Mouse (Mus musculus) heart, postnatal 10 days (tissue): ENCODE data around the gene Ccdc149. TPM values are rescaled to one million over a fixed set of nuclear protein-coding genes. Genes with fewer than 3 reads are reported as not detected.

ENCODE experiments used
- DNase-seq, 2 experiments: peaks; one replicate each; pipeline ENCODE4 v3.0.0; 2021
- intact Hi-C: fragments of 180-260 bp; cut with DNase I; formaldehyde crosslinking; loops from one replicate; pipeline ENCODE4 v1.15.1; 2025
- total RNA-seq, 2 experiments: library from RNA; stranded (reverse); gene quantifications; 2 replicates each; pipeline ENCODE4 v1.2.3; 2021

Gene Ccdc149
- total RNA-seq, 2 experiments from 2014 or later, result 6.1 to 7.3 TPM

DNA sequence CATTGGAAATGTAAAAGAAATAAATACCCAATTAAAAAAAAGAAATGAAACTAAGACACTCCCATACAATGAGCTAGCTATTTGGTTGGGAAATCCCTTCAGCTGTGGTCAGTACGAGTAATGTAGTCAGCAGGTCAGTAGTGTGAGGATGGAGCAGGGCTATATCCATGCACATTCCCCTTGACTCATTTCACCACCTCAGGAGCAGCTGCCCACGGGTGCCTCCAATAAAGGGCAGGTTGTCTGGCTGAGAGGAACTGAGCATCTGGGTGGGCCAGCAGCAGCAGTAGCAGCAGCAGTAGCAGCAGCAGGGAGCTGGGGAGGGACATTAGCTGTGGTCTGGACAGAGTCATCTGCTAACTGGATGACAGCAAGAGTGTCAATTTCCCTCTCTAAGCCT, 85.3 kb downstream of the Ccdc149 start:
- intact Hi-C loops, result no loop called here
- DNase-seq, result no peak

DNA sequence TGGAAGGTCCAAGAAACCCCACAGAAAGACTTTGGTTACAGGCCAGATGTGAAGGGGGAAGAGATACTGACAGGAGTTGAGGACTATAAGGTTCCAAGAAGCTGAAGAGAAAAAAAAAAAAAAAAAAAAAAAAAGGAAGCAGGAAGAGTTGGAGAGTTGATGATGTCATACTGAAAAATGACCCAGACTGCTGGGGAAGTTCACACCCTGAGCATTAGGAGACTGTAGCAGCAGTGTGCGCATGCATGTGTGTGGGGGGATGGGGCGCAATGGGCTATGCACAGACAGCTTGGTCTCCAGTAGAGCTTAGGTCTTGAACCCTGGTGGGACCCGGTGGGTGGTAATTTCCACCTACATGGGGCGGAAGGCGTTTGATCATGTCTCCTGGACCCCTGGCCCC, 87.6 kb downstream of the Ccdc149 start:
- intact Hi-C loops, result no loop called here

DNA sequence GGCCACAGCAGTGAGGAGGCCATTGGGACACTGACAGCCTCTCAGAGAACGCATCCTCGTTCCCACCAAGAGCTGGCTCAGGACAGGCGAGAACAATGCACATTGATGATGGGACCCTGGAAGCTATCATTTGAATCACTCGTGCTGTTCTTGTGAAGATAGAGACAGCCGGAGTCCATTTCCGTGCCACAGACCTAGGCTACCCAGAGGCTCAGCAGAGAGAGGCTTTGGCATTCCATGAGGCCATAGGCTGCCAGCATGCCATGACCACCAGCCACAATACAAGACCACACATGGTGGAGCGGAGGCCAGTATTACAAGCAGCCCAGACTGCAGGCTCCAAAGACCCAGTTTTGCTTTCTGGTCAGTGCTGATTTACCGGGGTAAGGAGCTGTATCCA, 88.5 kb downstream of the Ccdc149 start:
- intact Hi-C loops, result no loop called here
- DNase-seq, result no peak

More for the DNA sequence above, 87.6 kb downstream of the Ccdc149 start:
- DNase-seq, result no peak

DNA sequence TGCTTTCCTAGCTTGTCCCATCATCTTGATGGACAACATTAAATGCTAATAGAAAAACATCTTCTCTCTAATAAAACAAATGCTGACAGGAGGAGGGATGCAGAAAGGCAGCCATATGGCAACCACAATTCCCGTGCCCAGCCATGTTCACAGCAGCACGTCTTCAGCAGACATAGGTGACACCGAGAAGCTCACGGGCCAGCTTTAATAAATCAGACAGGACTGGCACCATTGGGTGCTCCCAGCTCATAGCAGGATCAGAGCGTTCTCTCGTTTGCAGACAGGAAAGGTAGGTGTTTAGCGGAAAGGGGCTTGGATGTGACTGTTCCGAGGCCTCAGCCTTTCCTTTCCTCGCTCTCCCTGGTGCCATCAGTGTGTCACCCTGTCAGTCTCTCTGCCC, 95.5 kb downstream of the Ccdc149 start:
- intact Hi-C loops, result no loop called here
- DNase-seq, result no peak

DNA sequence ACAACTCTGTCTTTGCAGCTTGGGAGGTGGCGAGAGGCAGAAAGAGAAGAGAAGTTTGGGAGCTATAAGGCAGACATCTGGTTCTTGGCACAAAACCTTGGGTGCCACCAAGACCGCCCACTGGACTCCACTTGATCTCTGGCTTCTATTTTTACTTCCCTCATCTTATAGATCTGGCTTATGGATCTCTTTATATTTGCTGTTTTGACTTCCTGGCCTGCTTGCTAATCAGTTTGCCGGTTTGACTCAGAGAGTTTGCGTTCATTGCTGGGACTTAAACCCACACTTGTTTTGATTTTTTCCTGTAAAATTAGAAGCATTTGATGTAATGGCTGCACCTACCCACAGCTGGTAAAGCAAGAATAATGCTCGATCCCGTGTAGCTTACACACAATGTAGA, 100.4 kb downstream of the Ccdc149 start:
- DNase-seq, result no peak
- intact Hi-C loops, result no loop called here

DNA sequence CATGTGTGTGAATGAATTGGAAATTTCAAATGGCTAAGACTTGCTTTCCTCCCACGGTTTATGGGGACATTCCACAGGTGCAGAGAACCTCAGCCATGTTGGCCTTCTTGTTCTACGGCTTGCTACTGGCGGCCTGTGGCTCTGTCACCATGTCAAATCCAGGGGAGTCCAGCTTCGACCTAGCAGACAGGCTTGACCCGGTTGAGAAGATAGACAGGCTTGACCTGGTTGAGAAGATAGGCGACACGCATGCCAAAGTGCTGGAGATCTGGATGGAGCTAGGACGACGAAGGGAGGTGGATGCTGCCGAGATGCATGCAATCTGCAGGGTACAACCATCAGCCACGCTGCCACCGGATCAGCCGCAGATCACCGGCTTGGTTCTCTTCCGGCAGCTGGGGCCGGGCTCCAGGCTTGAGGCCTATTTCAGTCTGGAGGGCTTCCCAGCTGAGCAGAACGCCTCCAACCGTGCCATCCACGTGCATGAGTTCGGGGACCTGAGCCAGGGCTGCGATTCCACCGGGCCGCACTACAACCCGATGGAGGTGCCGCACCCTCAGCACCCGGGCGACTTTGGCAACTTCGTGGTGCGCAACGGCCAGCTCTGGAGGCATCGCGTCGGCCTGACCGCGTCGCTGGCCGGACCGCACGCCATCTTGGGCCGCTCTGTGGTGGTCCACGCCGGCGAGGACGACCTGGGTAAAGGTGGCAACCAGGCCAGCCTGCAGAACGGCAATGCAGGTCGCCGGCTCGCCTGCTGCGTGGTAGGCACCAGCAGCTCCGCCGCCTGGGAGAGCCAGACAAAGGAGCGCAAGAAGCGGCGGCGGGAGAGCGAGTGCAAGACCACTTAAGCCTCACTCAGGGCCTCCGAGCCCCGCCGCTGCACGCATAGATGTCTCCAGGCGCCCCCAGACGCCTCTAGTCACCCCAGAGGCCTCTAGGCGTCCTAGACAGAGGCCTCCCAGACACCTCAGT, 103.2 kb downstream of the Ccdc149 start:
- intact Hi-C loops, result no loop called here

DNA sequence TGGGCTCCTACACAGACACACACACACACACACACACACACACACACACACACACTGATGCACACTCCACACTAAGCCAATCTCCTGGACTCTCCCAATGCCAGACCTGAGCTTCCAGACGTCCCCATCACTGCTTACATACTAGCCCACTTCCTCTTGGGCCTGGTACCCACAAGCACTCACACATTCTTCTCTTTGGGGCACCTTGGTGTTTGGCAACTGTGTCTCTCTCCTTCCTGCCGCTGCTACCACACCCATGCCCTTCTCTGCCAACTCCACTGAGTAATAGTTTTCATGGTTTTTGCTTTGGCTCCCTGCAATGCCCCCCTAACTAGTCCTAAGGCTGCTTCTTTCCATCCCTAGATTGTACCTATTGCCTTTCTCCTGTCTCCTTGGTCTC, 104.7 kb downstream of the Ccdc149 start:
- intact Hi-C loops, result no loop called here
- DNase-seq, result no peak

More for the DNA sequence above, 103.2 kb downstream of the Ccdc149 start:
- peak; percentile 31 to 42 for DNase-seq

DNA sequence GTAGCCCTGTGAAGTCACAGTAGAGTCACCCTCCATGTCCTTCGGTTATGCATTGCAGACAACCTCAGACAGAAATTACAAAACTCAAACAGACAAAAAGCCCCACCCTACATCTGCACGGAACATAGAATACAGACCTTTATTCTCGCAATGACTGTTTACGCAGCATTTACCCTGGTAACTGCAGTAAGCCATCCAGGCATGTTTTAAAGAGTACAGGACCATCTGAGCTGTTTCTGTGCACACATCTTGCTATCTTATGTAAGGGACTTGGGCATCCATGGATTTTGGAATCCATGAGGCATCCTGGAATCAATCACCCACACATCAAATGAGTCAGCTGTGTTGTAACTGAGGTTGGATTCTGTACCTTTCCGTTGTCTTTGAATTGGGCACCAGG, 105.4 kb downstream of the Ccdc149 start:
- intact Hi-C loops, result no loop called here
- DNase-seq, result no peak

DNA sequence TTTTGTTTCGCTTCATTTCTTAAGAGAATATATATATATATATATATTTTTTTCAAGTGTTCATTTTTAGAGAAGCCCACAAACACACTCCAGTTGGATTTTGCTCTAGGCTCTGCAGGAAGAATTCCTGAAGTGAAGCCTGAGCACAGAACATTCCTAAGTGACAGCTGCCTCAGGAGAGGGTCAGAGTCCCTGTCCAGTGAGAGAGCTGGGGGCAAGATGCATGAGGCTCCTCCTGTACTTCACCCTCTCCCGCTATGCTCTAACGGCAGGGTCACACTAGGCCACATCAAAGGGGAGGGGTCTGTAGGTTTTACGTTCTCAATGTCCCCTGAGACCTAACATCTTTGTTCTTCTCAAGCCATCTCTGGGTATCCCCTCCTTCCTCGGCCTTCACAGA, 106.8 kb downstream of the Ccdc149 start:
- no peak for DNase-seq
- intact Hi-C loops, result no loop called here

DNA sequence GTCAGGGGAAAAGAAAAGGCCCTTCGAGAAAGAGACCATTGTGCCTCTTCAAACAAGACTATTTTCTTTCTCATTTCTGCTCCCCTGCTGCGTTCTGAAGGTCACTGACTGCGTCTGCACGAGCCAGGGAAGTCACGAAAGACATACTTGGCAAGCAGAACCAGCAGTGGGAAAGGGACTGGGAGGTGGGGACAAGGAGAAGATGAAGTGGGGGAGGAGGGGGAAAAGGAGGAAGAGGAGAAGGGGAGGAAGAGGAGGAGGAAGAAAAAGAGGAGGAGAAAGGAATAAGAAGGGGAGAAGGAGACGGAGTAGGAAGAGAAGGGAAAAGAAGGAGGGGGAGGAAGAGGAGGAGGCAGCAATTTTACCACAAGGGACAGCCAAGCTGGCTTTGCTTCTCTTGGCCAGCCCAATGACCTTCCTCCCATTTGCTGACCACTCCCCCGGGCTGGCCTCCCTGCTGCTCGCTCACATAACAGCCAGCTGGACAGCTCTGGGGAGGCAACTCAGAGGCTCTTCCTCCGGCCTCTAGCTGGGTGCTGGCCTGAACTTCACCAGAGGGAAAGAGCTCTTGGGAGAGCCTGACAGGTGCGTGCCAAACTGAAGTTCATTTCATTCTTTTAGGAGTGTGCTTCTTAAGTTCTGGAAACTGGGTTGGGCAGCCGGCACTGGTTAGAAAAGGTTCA, 107.7 kb downstream of the Ccdc149 start, which contains the start of gene Sod3:
Sod3 (plus strand) TSS at position 324 of the 683 bp plus-strand sequence.
- intact Hi-C loops, result no loop called here
- DNase-seq, result peak; percentile 75 to 76

DNA sequence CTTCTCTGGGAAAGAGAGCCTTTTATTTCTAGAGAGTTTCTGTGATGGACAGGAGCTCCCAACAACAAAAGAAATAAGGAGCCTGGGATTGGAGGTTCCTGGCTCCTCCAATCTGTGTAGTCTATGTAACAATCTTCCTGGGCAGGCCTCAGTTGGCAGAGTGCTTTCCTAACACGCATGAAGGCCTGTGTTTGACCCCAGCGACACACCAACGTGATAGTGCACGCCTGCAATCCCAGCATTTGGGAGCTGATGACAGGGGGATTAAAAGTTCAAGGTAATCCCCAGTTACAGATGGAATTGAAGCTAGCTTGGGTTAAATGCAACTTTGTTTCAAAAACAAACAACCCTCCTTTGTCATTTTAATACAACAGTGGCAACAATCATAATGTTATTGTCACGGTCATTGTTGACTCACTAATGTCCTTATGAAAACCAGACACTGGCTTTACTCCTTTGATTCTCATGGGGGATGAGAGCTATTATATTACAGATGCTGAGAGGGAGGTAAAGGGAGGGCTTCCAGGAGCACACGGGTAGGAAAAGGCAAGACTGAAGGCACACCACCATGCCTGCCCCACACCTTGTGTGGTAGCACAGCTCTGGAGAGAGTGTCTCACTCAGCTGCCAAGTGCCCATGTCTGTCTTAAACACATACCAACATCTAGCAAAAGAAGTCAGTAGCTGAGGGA, 108.4 kb downstream of the Ccdc149 start:
- no peak for DNase-seq
- intact Hi-C loops, result no loop called here

DNA sequence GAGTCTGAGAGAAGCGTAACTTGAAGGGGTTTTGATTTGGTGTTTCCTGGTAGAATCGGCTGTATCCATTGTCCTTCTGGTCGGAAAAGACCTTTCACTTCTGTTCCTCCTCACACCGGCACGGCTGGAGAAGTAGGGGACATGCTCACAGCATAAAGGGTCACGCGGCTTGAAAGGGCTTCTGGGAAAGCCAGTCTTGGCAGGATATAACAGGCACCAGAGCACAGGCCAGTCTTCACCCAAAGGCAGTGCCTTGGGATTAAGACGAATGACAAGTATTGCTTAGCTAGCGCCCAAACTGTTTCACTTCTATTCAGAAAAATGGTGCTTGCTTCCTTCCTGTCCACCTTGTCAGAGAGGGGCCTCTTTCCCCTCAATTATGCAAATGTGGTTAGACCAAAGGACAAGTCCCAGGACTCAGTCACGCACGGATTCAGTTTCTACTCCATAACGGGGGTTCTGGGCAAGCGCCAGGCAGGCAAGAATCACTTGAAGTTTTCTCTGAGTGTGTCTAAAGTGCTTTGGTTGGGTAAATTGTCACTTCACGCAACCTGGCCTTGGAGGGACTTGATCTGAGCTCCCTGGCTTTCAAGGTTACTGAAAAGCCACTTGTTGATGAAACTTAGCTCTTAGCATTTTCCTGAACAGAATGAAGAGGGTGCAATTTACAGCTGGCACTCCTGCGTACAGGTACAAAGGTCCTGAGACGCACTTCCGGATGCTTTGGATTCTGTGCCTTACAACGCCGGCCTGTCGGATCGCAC, 110.9 kb downstream of the Ccdc149 start:
- no peak for DNase-seq
- intact Hi-C loops, result no loop called here

DNA sequence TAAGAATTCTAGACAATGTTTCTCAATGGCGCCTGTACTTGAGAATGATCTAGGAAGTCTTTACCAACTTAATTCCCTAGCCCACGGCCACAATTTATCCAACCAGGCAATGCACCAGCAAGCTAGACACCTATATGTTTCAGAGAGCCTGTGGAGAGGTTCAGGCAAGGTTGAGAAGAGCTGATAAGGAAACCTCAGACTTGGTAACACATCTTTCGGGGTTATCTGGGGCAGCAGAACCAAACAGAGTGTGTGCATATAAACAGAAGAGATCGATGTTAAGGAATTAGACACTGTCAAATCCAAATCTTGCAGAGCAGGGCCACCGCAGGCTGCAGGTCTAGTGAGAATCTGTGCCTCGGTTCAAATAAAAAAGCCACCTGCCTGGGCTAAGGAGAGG, 113.2 kb downstream of the Ccdc149 start:
- no peak for DNase-seq
- intact Hi-C loops, result no loop called here

DNA sequence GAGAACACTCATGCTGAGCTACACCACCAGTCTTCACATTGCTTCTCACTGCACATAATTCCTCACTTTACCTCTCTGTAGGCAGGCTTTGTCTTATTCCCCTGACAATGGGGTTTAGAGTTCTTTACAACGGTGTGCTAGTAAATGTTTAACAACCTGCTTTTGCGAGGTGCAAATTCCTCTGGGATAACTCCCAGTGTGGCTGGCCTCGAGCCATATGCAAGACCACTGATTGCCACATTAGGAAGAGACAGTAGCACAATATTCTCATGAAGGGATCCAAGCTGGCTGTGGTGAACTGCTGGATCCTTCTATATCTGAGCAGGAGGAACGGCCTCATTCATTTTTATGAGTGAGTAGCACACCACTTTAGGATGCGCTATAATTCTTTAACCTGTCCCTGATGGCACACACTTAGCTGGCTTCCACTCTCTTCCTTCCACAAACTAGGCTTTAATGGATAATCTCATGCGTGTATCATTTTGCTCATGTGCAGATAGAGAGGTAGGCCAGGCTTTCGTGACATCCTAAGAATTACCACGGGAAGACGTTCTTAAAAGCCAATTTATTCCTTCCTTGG, 114.1 kb downstream of the Ccdc149 start:
- DNase-seq, result no peak
- intact Hi-C loops, result no loop called here

DNA sequence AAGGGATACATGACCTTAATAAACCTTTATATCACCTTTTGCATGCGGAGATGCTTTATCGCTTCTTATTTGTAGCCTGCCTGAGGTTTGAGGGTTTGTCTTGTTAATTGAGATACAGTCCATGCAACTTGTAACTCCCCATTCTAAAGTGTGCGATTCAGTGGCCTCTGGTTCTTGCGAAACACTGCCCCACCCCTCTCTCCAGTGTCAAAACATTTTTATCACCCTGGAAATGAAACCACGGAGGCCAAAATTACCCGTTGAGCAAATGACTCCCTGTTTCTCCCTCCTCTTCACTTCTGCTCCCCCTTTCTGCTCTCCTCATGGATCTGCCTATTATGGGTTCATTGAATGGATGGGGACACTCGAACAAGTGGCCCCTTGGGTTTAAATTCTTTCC, 115.7 kb downstream of the Ccdc149 start:
- intact Hi-C loops, result no loop called here

DNA sequence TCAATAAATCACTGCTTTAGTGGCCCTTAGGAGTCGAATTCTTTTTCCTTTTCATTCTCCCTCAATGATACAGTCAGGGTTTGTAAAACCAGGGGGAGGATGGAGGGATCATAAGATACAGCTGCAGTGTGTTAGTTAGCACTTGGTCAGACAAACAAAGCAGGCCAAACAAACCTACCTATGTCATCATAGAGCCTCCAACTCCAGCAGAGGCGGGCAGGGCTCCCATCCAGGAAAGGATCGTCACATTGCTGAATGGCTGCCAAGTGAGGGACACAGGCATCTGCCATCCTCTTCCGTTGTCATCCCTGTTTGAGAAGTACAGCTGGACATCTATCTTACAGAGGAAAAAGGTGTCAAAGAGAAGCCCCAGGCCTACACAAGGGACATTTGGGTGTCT, 116.9 kb downstream of the Ccdc149 start:
- DNase-seq, result no peak
- intact Hi-C loops, result no loop called here

More for the DNA sequence above, 115.7 kb downstream of the Ccdc149 start:
- no peak for DNase-seq

DNA sequence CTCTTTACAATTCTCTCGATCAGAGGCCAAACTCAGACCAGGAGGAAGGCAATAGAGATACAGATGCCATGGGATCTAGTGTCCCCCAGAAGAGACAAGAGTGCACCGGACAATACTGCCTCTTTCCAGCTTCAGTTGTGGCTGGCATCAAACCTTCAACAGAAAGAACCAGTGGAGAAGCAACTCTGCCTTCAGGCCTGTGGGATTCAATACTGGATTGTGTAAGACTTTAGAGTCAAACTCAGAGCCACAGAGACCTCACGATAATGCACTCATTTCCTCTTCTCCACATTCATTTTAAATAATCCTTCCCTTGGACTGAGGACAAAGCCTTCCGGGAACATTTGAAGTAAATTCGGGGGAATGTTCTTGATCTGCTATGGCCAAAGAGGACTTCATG, 118.6 kb downstream of the Ccdc149 start:
- intact Hi-C loops, result no loop called here
- DNase-seq, result no peak

DNA sequence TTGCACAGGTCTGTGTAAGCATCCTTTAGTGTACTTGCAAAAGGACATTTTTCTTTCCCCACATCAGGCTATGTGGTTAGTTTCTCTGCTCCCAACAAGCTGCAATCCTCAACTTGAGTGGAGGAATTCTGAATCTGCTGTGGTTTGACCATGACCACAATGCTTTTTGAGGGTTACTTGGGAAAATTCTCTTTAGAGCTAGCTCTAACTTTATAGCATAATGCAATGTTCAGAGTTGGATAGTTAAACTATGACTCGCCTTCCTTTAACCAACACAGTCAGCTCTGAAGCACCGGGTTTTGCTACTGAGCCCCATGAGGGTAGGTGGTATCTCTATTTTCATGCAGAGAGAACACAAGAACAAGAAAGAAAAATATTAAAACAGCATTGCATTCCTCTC, 119.8 kb downstream of the Ccdc149 start:
- intact Hi-C loops, result no loop called here
- DNase-seq, result no peak

DNA sequence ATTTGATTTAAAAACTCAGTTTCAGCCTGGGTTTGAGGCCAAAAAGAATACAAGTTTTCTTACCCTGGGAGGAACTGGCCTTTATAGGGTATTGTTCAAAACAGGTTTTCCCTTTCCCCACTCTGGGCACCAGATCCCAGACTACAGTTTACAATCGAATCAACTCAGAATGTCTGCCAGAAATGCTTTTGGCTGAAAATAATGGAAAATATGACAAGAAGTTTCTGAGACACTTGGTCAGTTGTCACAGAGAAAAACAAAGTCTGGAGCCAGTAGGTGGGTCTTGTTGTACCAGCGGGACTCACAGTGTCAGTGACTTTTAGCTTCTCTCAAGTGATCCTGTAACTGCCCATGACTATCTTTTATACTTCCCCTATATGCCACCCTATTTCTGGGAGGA, 120.9 kb downstream of the Ccdc149 start:
- DNase-seq, result peak; percentile 40 to 58
- intact Hi-C loops, result no loop called here

DNA sequence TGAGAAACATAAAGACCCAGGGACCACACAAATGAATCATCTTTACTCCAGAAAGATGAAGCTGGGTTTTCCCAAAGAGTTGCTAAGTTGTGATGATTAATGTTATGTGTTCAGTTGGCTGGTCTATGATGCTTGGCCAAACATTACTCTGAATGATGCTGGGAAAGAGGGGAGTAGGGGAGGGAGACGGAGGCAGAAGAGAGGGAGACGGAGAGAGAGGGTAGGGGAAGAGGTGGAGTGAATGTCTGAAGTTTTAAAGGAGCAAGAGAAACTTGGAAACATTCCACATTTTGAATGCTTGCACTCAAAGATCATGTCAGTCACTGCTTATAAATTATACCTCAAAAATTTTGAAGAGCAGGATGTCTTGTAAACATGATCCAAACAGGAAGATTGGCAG, 124.4 kb downstream of the Ccdc149 start:
- intact Hi-C loops, result no loop called here
- peak in 1 of 2 experiments; percentile 15 for DNase-seq
